In the genomic region with DNA sequence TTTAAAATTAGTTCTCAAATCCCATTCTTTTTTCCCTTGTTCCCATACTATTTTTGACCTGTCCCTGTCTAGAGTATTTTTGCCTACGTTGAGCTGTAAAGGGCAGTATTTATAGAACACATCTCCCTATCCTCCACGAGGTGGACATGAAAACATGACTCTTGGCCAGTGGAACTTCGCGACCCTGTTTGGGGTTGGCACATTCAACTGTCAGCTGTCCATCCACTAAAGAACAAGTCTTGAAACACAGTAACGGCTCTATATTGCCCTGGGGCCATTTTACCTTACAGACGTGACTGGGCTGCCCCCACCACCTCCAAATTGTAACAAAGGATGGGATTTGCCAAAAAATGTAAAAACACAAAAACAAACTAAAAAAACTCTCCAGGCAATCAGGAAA, we compare ENCODE assay signal across 7 mouse cellular contexts. TPM values are rescaled to one million over a fixed set of nuclear protein-coding genes. Genes with fewer than 3 reads are reported as not detected.
A peak's percentile ranks its signal among the peaks of the same experiment; 100 is the strongest.
DNase-seq lines count a peak whose midpoint lies in the region; ATAC-seq and TF ChIP-seq lines count a peak whose summit lies in the region.

No protein-coding gene starts in this region.

- H3K27ac ChIP-seq in CH12.LX (ENCODE audit: insufficient read depth, low read depth), result no peak overlapping the region
- peak overlapping the region; percentile 99 for H3K27ac ChIP-seq in forebrain, embryonic 14.5 days (ENCODE audit: low read depth, low read length)
- peak overlapping the region; percentile 99 for H3K27ac ChIP-seq in neural tube, embryonic 12.5 days

- peaks cover 4% of the 10 kb centered on the region for H3K9me3 ChIP-seq in CH12.LX (replicated peaks; ENCODE audit: low read length)
- no peaks in the 10 kb centered on the region for H3K9me3 ChIP-seq in forebrain, embryonic 14.5 days (replicated peaks; ENCODE audit: control insufficient read depth, low read length)
- H3K9me3 ChIP-seq in neural tube, embryonic 12.5 days, result no peaks in the 10 kb centered on the region

- H3K27me3 ChIP-seq in CH12.LX (replicated peaks), result peaks cover 1% of the 10 kb centered on the region
- no peaks in the 10 kb centered on the region for H3K27me3 ChIP-seq in forebrain, embryonic 14.5 days (replicated peaks; ENCODE audit: control insufficient read depth, insufficient read depth, low read length)
- H3K27me3 ChIP-seq in neural tube, embryonic 12.5 days (replicated peaks), result no peaks in the 10 kb centered on the region

- TF ChIP-seq CTCF in CH12.LX (conservative IDR thresholded peaks at IDR 0.05 in 1 of 2, IDR thresholded peaks at IDR 0.05 in 1 of 2; ENCODE audit: low read depth in 2 of 2, low read length in 2 of 2), result no peak

- peak; percentile 77 for DNase-seq in 3T3-L1 (ENCODE audit: low read depth, low spot score)
- DNase-seq in CH12.LX (ENCODE audit: extremely low read depth), result no peak
- DNase-seq in forebrain, embryonic 14.5 days (ENCODE audit: low spot score), result peak; percentile 52
- DNase-seq in kidney, postnatal 14 days, result peak; percentile 9
- no peak for DNase-seq in right cerebral cortex, postnatal 10 days (ENCODE audit: low spot score in 2 of 2)
- no peak for DNase-seq in thymus, postnatal 25 days

- H3K4me2 ChIP-seq in CH12.LX (ENCODE audit: insufficient read depth, low read depth, poor library complexity, severe bottlenecking), result peak overlapping the region; percentile 75
- peak overlapping the region; percentile 71 for H3K4me2 ChIP-seq in forebrain, embryonic 14.5 days (ENCODE audit: low read length)
- H3K4me2 ChIP-seq in neural tube, embryonic 12.5 days (replicated peaks), result peak overlapping the region; percentile 60

- TF ChIP-seq POLR2A in CH12.LX (IDR thresholded peaks at IDR 0.05; ENCODE audit: low read depth, low read length), result no peak

- no peaks in the 10 kb centered on the region for H3K79me2 ChIP-seq in CH12.LX (replicated peaks; ENCODE audit: control insufficient read depth, extremely low read depth, insufficient read depth, poor library complexity, severe bottlenecking)

- WGBS in forebrain, embryonic 14.5 days, result 0% methylated on average over 6 of the region's 6 CpGs
- WGBS in neural tube, embryonic 12.5 days, result 2% methylated on average over 6 of the region's 6 CpGs

- ATAC-seq in forebrain, embryonic 14.5 days, result 0 out of 2 replicates have a peak, but pooled peaks have one; percentile 4
- ATAC-seq in neural tube, embryonic 12.5 days (ENCODE audit: low FRiP score, low read depth), result peak; percentile 37

- no peaks in the 10 kb centered on the region for H3K36me3 ChIP-seq in CH12.LX (replicated peaks in 1 of 2; ENCODE audit: control insufficient read depth in 1 of 2, insufficient read depth in 1 of 2, low read length in 1 of 2)
- peaks cover 13% of the 10 kb centered on the region for H3K36me3 ChIP-seq in forebrain, embryonic 14.5 days (ENCODE audit: control insufficient read depth, insufficient read depth, low read length)
- H3K36me3 ChIP-seq in neural tube, embryonic 12.5 days, result peaks cover 15% of the 10 kb centered on the region

- no peak for TF ChIP-seq RAD21 in CH12.LX (IDR thresholded peaks at IDR 0.05; ENCODE audit: low read depth, low read length)

- H3K4me3 ChIP-seq in CH12.LX (replicated peaks in 1 of 3; ENCODE audit: low read depth in 2 of 3, low read length in 2 of 3, poor library complexity in 1 of 3), result peak overlapping the region; percentile 52 to 74 (median 55)
- peak overlapping the region; percentile 83 for H3K4me3 ChIP-seq in forebrain, embryonic 14.5 days (ENCODE audit: low read depth, low read length)
- peak overlapping the region; percentile 73 for H3K4me3 ChIP-seq in neural tube, embryonic 12.5 days

- H3K4me1 ChIP-seq in CH12.LX (ENCODE audit: control insufficient read depth in 1 of 2, insufficient read depth in 2 of 2), result no peaks in the 10 kb centered on the region
- peaks cover 16% of the 10 kb centered on the region for H3K4me1 ChIP-seq in forebrain, embryonic 14.5 days (ENCODE audit: control insufficient read depth, insufficient read depth, low read length)
- peaks cover 17% of the 10 kb centered on the region for H3K4me1 ChIP-seq in neural tube, embryonic 12.5 days

- no peak for TF ChIP-seq EP300 in CH12.LX (IDR thresholded peaks at IDR 0.05; ENCODE audit: low read length)

- in situ Hi-C loops in CH12.LX (cut with MboI; ENCODE audit: low pct_ligation_motif_present, low pct_unique_long_range_greater_than_20kb, low sequenced_read_pairs), result no loop called here

- peak overlapping the region; percentile 55; the same call in 1 of the 2 replicates for H3K9ac ChIP-seq in CH12.LX (ENCODE audit: insufficient read depth, low read depth)
- peak overlapping the region; percentile 96 for H3K9ac ChIP-seq in forebrain, embryonic 14.5 days (ENCODE audit: low read length)
- H3K9ac ChIP-seq in neural tube, embryonic 12.5 days, result peak overlapping the region; percentile 96

- dilution Hi-C loops in CH12.LX (cut with MboI; ENCODE audit: extremely low pct_ligation_motif_present, extremely low pct_unique_long_range_greater_than_20kb, low sequenced_read_pairs), result no loop called here

TF ChIP-seq in CH12.LX, 34 proteins besides CTCF, POLR2A, EP300 and RAD21:
- TF ChIP-seq ZC3H11A (IDR thresholded peaks at IDR 0.05; ENCODE audit: low read depth, low read length) (no peak), POLR2AphosphoS2 (IDR thresholded peaks at IDR 0.05; ENCODE audit: low read depth, low read length) (no peak), GABPA (IDR thresholded peaks at IDR 0.05; ENCODE audit: insufficient replicate concordance, low read depth, low read length) (no peak), USF1 (IDR thresholded peaks at IDR 0.05; ENCODE audit: low read depth, low read length) (no peak), RCOR1 (conservative IDR thresholded peaks at IDR 0.05; ENCODE audit: low read depth, low read length) (no peak), MYC (IDR thresholded peaks at IDR 0.05; ENCODE audit: low read depth, low read length) (no peak), USF2 (conservative IDR thresholded peaks at IDR 0.05; ENCODE audit: low read depth, low read length) (no peak), HCFC1 (IDR thresholded peaks at IDR 0.05; ENCODE audit: low read depth, low read length) (no peak), JUND (conservative IDR thresholded peaks at IDR 0.05; ENCODE audit: low read depth, low read length) (no peak)

RNA-seq across cellular contexts. Expression of a gene that starts 1.0 kb away (rescaled TPM):
- total RNA-seq in CH12.LX (2012; rRNA removed), result 3.6 and 3.9 TPM in 2 replicates
- 3.4 and 4.2 TPM in 2 replicates for total RNA-seq in CH12.LX (2014; rRNA removed)
- 1.6 and 2.0 TPM in 2 replicates for polyA plus RNA-seq in CH12.LX (2012; ENCODE audit: insufficient read length, low read depth)
- 38.3 and 40.2 TPM in 2 replicates for polyA plus RNA-seq in forebrain, embryonic 14.5 days (2014; fragmentation: Nextera tagmentation; extraction: Ambion mirVana)
- 45.0 and 45.9 TPM in 2 replicates for polyA plus RNA-seq in neural tube, embryonic 12.5 days (2016; fragmentation: Nextera tagmentation; extraction: Ambion mirVana)

RNA-seq across cellular contexts. Expression of a gene that starts 24.2 kb away (rescaled TPM):
- not detected in 2 replicates for total RNA-seq in CH12.LX (2012; rRNA removed)
- not detected in 2 replicates for total RNA-seq in CH12.LX (2014; rRNA removed)
- 0.36 and 0.48 TPM in 2 replicates for polyA plus RNA-seq in CH12.LX (2012; ENCODE audit: insufficient read length, low read depth)
- 2.2 and 2.4 TPM in 2 replicates for polyA plus RNA-seq in forebrain, embryonic 14.5 days (2014; fragmentation: Nextera tagmentation; extraction: Ambion mirVana)
- polyA plus RNA-seq in neural tube, embryonic 12.5 days (2016; fragmentation: Nextera tagmentation; extraction: Ambion mirVana), result 0.75 and 1.2 TPM in 2 replicates

Comparison
In these comparisons a context has a peak if more than half of its experiments do, and no peak if none do; other contexts are left out.
1. DNase-seq: peak in 3T3-L1 (single experiment), forebrain, embryonic 14.5 days (single experiment) and kidney, postnatal 14 days (single experiment); none in CH12.LX (single experiment), right cerebral cortex, postnatal 10 days (0 of 2) and thymus, postnatal 25 days (single experiment).
2. RNA of a gene that starts 1.0 kb away (polyA plus RNA-seq): 45.0 to 45.9 TPM in neural tube, embryonic 12.5 days and 38.3 to 40.2 TPM in forebrain, embryonic 14.5 days; 1.6 to 2.0 TPM in CH12.LX; every median in the first group is over 10 times any median in the second.
3. Peak in every context shown above with its lines, with median percentiles within 50 percentile points of each other: H3K4me2 ChIP-seq, H3K4me3 ChIP-seq and H3K9ac ChIP-seq.